Comparison of ENCODE assay signal across 19 mouse cellular contexts in the genomic region with DNA sequence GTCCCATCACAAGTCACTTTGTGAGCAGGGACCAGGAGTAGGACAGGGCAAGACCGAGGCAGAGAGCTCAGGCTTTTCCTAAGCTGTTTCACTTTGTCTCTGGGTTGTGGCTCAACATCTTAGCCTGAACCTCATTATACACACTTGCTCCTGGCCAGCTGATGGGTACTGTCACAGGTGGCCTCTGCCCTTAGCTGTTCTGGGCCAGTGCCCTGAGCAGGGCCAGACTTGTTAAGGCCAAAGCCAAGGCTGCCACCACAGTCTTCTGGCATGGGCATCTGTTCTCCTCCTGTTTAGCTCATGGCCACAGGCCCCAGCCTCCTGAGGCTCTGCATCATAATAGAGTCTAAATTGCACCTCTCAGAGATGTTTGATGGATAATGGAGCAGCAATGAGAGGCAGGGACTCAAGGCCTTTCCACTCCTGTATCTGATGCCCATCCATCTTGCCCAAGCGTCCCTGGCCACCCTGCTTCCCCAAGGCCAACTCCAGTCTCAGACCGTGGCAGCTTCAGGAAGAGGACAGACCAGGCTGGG. TPM values are rescaled to one million over a fixed set of nuclear protein-coding genes. Genes with fewer than 3 reads are reported as not detected.
DNase-seq lines count a peak whose midpoint lies in the region; ATAC-seq and TF ChIP-seq lines count a peak whose summit lies in the region.
"Had no signal": no experiment of that assay in that cellular context is flagged by ENCODE, and none has a peak within 500 bp of the region (broad histone marks: within the 10 kb centered on the region; RNA-seq: fewer than 3 reads in every experiment).

No protein-coding gene starts in this region.

- no peak for TF ChIP-seq POLR2A in myocyte (IDR thresholded peaks at IDR 0.05; ENCODE audit: insufficient read length, low read depth)

- H3K27me3 ChIP-seq in forebrain, embryonic 10.5 days (ENCODE audit: poor library complexity, severe bottlenecking): peaks cover 87% of the 10 kb centered on the region
- H3K27me3 ChIP-seq in forebrain, embryonic 13.5 days: peaks cover 6% of the 10 kb centered on the region; the same call in 1 of the 2 replicates
- peaks cover 39% of the 10 kb centered on the region for H3K27me3 ChIP-seq in hindbrain, embryonic 12.5 days
- peaks cover 10% of the 10 kb centered on the region; the same call in 1 of the 2 replicates for H3K27me3 ChIP-seq in hindbrain, embryonic 11.5 days (ENCODE audit: control insufficient read depth, insufficient read depth, low read length)
- H3K27me3 ChIP-seq in myocyte (ENCODE audit: control insufficient read depth, insufficient read depth, insufficient read length): peaks cover 9% of the 10 kb centered on the region
- H3K27me3 ChIP-seq: forebrain, embryonic 15.5 days had no signal

- H3K4me2 ChIP-seq in forebrain, embryonic 13.5 days: no peak overlapping the region
- H3K4me2 ChIP-seq in hindbrain, embryonic 12.5 days (replicated peaks): no peak overlapping the region
- H3K4me2 ChIP-seq in hindbrain, embryonic 11.5 days (replicated peaks; ENCODE audit: low read depth, low read length): no peak overlapping the region
- no peak overlapping the region for H3K4me2 ChIP-seq in myocyte (ENCODE audit: low read depth)
- H3K4me2 ChIP-seq: forebrain, embryonic 15.5 days; hindbrain, embryonic 15.5 days had no signal

- no peak for ATAC-seq in forebrain, embryonic 13.5 days
- ATAC-seq in hindbrain, embryonic 12.5 days (ENCODE audit: low FRiP score): no peak
- no peak for ATAC-seq in hindbrain, embryonic 11.5 days (ENCODE audit: low FRiP score)
- ATAC-seq: forebrain, embryonic 15.5 days; inflammation-experienced regulatory T-cells, adult 6 months; intestine, postnatal 0 days had no signal

- H3K36me3 ChIP-seq in forebrain, embryonic 10.5 days (replicated peaks): peaks cover 12% of the 10 kb centered on the region
- H3K36me3 ChIP-seq in forebrain, embryonic 13.5 days (ENCODE audit: poor library complexity, severe bottlenecking): peaks cover 14% of the 10 kb centered on the region; the same call in 1 of the 2 replicates
- peaks cover 4% of the 10 kb centered on the region; the same call in 1 of the 2 replicates for H3K36me3 ChIP-seq in hindbrain, embryonic 12.5 days
- H3K36me3 ChIP-seq in hindbrain, embryonic 11.5 days (ENCODE audit: control insufficient read depth, insufficient read depth, low read length): no peaks in the 10 kb centered on the region
- H3K36me3 ChIP-seq in myocyte (ENCODE audit: control insufficient read depth, insufficient read depth): no peaks in the 10 kb centered on the region
- H3K36me3 ChIP-seq: embryonic facial prominence, embryonic 10.5 days; forebrain, embryonic 15.5 days; heart, embryonic 10.5 days; hindbrain, embryonic 15.5 days had no signal

- H3K4me1 ChIP-seq in forebrain, embryonic 10.5 days: peaks cover 70% of the 10 kb centered on the region
- peaks cover 44% of the 10 kb centered on the region for H3K4me1 ChIP-seq in forebrain, embryonic 13.5 days
- H3K4me1 ChIP-seq in hindbrain, embryonic 12.5 days: peaks cover 49% of the 10 kb centered on the region
- peaks cover 18% of the 10 kb centered on the region for H3K4me1 ChIP-seq in hindbrain, embryonic 11.5 days (replicated peaks; ENCODE audit: control insufficient read depth, insufficient read depth, low read length)

- no peak overlapping the region for H3K4me3 ChIP-seq in forebrain, embryonic 10.5 days
- H3K4me3 ChIP-seq in forebrain, embryonic 13.5 days: no peak overlapping the region
- no peak overlapping the region for H3K4me3 ChIP-seq in hindbrain, embryonic 12.5 days
- H3K4me3 ChIP-seq in hindbrain, embryonic 11.5 days (ENCODE audit: low read depth, low read length): no peak overlapping the region
- H3K4me3 ChIP-seq in myocyte: no peak overlapping the region
- H3K4me3 ChIP-seq: embryonic facial prominence, embryonic 10.5 days; forebrain, embryonic 15.5 days; heart, embryonic 10.5 days; hindbrain, embryonic 15.5 days had no signal

- H3K9ac ChIP-seq in forebrain, embryonic 13.5 days: no peak overlapping the region
- no peak overlapping the region for H3K9ac ChIP-seq in hindbrain, embryonic 12.5 days
- no peak overlapping the region for H3K9ac ChIP-seq in hindbrain, embryonic 11.5 days (ENCODE audit: low read depth, low read length)
- H3K9ac ChIP-seq: forebrain, embryonic 15.5 days; hindbrain, embryonic 15.5 days had no signal

- 85% methylated on average over 3 of the region's 3 CpGs for WGBS in forebrain, embryonic 10.5 days
- WGBS in forebrain, embryonic 13.5 days: 87% methylated on average over 3 of the region's 3 CpGs
- 75% methylated on average over 3 of the region's 3 CpGs for WGBS in hindbrain, embryonic 12.5 days
- WGBS in hindbrain, embryonic 11.5 days: 82% methylated on average over 3 of the region's 3 CpGs

- peak overlapping the region; percentile 12; the same call in 1 of the 2 replicates for H3K27ac ChIP-seq in forebrain, embryonic 10.5 days
- H3K27ac ChIP-seq in forebrain, embryonic 13.5 days: no peak overlapping the region
- 0 out of 2 replicates have a peak overlapping the region, but pooled peaks have one; percentile 19 for H3K27ac ChIP-seq in hindbrain, embryonic 12.5 days
- no peak overlapping the region for H3K27ac ChIP-seq in hindbrain, embryonic 11.5 days (ENCODE audit: low read depth, low read length)
- H3K27ac ChIP-seq: embryonic facial prominence, embryonic 10.5 days; forebrain, embryonic 15.5 days; heart, embryonic 10.5 days; hindbrain, embryonic 15.5 days had no signal

- no peak for DNase-seq in forebrain, embryonic 10.5 days (ENCODE audit: extremely low spot score, low spot score)
- DNase-seq in hindbrain, embryonic 11.5 days (ENCODE audit: low spot score): no peak
- DNase-seq in adrenal gland, postnatal 14 days: peak; percentile 54
- DNase-seq in thymus, postnatal 25 days: no peak
- DNase-seq: cerebellum, adult 2 months; cerebellum, postnatal 10 days; heart, adult 18-20 months; heart, postnatal 10 days; heart, postnatal 4 days; kidney, adult 8-10 months had no signal

- no peaks in the 10 kb centered on the region for H3K9me3 ChIP-seq in forebrain, embryonic 10.5 days
- H3K9me3 ChIP-seq in forebrain, embryonic 13.5 days (replicated peaks): no peaks in the 10 kb centered on the region
- no peaks in the 10 kb centered on the region for H3K9me3 ChIP-seq in hindbrain, embryonic 12.5 days (replicated peaks)
- no peaks in the 10 kb centered on the region for H3K9me3 ChIP-seq in hindbrain, embryonic 11.5 days (ENCODE audit: control insufficient read depth, low read length)
- H3K9me3 ChIP-seq: embryonic facial prominence, embryonic 10.5 days; forebrain, embryonic 15.5 days; heart, embryonic 10.5 days; hindbrain, embryonic 15.5 days had no signal

- no peak overlapping the region for H3ac ChIP-seq in myocyte (ENCODE audit: control insufficient read depth, insufficient read length)

- H3K79me2 ChIP-seq in myocyte (ENCODE audit: control insufficient read depth, insufficient read depth): no peaks in the 10 kb centered on the region

TF ChIP-seq in myocyte, 11 proteins besides CTCF, POLR2A, EP300 and RAD21:
- TF ChIP-seq USF1 (IDR thresholded peaks at IDR 0.05; ENCODE audit: low read depth) (no peak), TCF12 (IDR thresholded peaks at IDR 0.05; ENCODE audit: insufficient read depth, poor library complexity, severe bottlenecking) (no peak), MYOG (IDR thresholded peaks at IDR 0.05; ENCODE audit: control insufficient read depth in 1 of 3, insufficient read depth in 1 of 3, insufficient read length in 2 of 3, low read depth in 2 of 3) (peak in 2 of 3 experiments; percentile 3 to 67), TCF3 (IDR thresholded peaks at IDR 0.05; ENCODE audit: insufficient read length, low read depth) (no peak), POLR2AphosphoS2 (IDR thresholded peaks at IDR 0.05; ENCODE audit: insufficient read length, low read depth) (no peak), REST (IDR thresholded peaks at IDR 0.05; ENCODE audit: insufficient read depth, insufficient read length) (no peak), CEBPB (IDR thresholded peaks at IDR 0.05; ENCODE audit: insufficient read depth, poor library complexity, severe bottlenecking) (no peak), E2F4 (IDR thresholded peaks at IDR 0.05; ENCODE audit: insufficient read depth) (no peak), SRF (IDR thresholded peaks at IDR 0.05; ENCODE audit: control insufficient read depth, insufficient read length, low read depth) (no peak), MAX (IDR thresholded peaks at IDR 0.05; ENCODE audit: low read depth) (no peak), MYOD1 (IDR thresholded peaks at IDR 0.05; ENCODE audit: control insufficient read depth in 1 of 3, insufficient read length in 2 of 3, low read depth in 2 of 3) (peak in 2 of 3 experiments; percentile 17 to 54)

RNA-seq across cellular contexts. Expression of a gene that starts 5.8 kb away (rescaled TPM):
- polyA plus RNA-seq in forebrain, embryonic 10.5 days (2016; fragmentation: Nextera tagmentation; extraction: Ambion mirVana): 4.0 and 4.8 TPM in 2 replicates
- polyA plus RNA-seq in forebrain, embryonic 13.5 days (2015; fragmentation: Nextera tagmentation; extraction: Ambion mirVana): 10.4 and 11.3 TPM in 2 replicates
- 5.5 and 6.6 TPM in 2 replicates for polyA plus RNA-seq in hindbrain, embryonic 12.5 days (2016; fragmentation: Nextera tagmentation; extraction: Ambion mirVana)
- 4.6 and 5.6 TPM in 2 replicates for polyA plus RNA-seq in hindbrain, embryonic 11.5 days (2014; fragmentation: Nextera tagmentation; extraction: Ambion mirVana)
- total RNA-seq in adrenal gland, postnatal 14 days (2021): 1.2 and 1.5 TPM in 2 replicates
- 1.2 TPM for polyA plus RNA-seq in myocyte (2012; fragmentation: generic; extraction: Trizol)

RNA-seq across cellular contexts. Expression of a gene that starts 43.1 kb away (rescaled TPM):
- 3.7 and 3.9 TPM in 2 replicates for polyA plus RNA-seq in forebrain, embryonic 10.5 days (2016; fragmentation: Nextera tagmentation; extraction: Ambion mirVana)
- polyA plus RNA-seq in forebrain, embryonic 13.5 days (2015; fragmentation: Nextera tagmentation; extraction: Ambion mirVana): 3.3 and 4.4 TPM in 2 replicates
- 5.6 TPM in 2 replicates for polyA plus RNA-seq in hindbrain, embryonic 12.5 days (2016; fragmentation: Nextera tagmentation; extraction: Ambion mirVana)
- 2.8 and 3.1 TPM in 2 replicates for polyA plus RNA-seq in hindbrain, embryonic 11.5 days (2014; fragmentation: Nextera tagmentation; extraction: Ambion mirVana)
- 118 and 138 TPM in 2 replicates for total RNA-seq in adrenal gland, postnatal 14 days (2021)
- 82.4 TPM for polyA plus RNA-seq in myocyte (2012; fragmentation: generic; extraction: Trizol)

RNA-seq across cellular contexts. Expression of a gene that starts 59.9 kb away (rescaled TPM):
- polyA plus RNA-seq in forebrain, embryonic 10.5 days (2016; fragmentation: Nextera tagmentation; extraction: Ambion mirVana): 456 and 486 TPM in 2 replicates
- 289 and 311 TPM in 2 replicates for polyA plus RNA-seq in forebrain, embryonic 13.5 days (2015; fragmentation: Nextera tagmentation; extraction: Ambion mirVana)
- 267 and 269 TPM in 2 replicates for polyA plus RNA-seq in hindbrain, embryonic 12.5 days (2016; fragmentation: Nextera tagmentation; extraction: Ambion mirVana)
- 376 and 390 TPM in 2 replicates for polyA plus RNA-seq in hindbrain, embryonic 11.5 days (2014; fragmentation: Nextera tagmentation; extraction: Ambion mirVana)
- total RNA-seq in adrenal gland, postnatal 14 days (2021): 132 and 155 TPM in 2 replicates
- 223 TPM for polyA plus RNA-seq in myocyte (2012; fragmentation: generic; extraction: Trizol)

Comparison
In these comparisons a context has a peak if more than half of its experiments do, and no peak if none do; other contexts are left out.
1. H3K27ac ChIP-seq: peak in forebrain, embryonic 10.5 days (single experiment) and hindbrain, embryonic 12.5 days (single experiment); none in forebrain, embryonic 13.5 days (single experiment) and hindbrain, embryonic 11.5 days (single experiment).
2. RNA of a gene that starts 43.1 kb away (polyA plus RNA-seq): 82.4 TPM in myocyte (single experiment); 5.6 TPM in hindbrain, embryonic 12.5 days, 3.3 to 4.4 TPM in forebrain, embryonic 13.5 days, 3.7 to 3.9 TPM in forebrain, embryonic 10.5 days and 2.8 to 3.1 TPM in hindbrain, embryonic 11.5 days; every median in the first group is over 10 times any median in the second.